Mouse (Mus musculus) cerebellum, adult (tissue): Measurements from ENCODE around the gene Csrnp2.

Source experiments
- ATAC-seq: cut with Nextera tagmentation; 2 replicates; pipeline ENCODE4 v1.9.2; 2017; ENCODE audit warnings: mild to moderate bottlenecking, moderate library complexity, mixed read lengths; ENCODE audit not compliant: insufficient number of reproducible peaks, low FRiP score, low TSS enrichment

Gene Csrnp2

DNA sequence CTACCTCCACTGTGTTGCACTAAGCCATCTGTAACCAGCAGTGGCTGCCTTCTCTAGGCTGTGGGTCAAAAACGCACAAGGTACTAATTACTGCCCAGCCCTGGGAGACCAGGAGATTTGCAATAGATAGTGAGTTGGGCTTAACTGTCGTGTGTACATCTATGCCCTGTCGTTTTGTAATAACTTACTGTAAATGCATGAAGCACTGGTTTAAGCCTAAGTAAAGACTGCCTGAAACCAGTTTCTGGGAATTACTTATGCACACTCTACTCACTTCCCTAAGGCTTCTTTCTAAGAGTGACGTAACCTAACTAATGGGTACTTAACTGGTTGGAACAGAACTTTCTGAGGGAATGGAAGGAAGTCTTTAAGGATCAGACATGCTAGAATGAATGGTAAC is 16.4 kb downstream of the Csrnp2 start:
- no peak for ATAC-seq

DNA sequence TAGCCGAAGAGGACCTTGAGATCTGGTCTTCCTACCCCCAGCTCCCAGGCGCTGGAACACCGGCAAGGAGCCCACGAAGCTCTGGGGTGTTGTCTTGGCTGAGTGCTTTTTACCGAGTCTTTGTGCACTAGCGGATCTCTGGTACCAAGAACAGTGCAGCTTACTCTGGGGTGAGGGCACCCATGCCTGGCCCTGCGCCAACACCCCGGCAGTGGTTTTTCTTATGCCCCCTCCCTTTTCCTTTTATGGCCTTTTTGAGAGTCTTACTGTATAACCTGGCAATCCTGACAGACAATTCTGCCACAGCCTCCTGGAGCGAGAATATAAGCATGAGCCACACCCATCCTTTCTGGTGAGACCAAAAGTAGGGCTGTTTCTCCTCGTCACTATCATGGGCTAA is 16.9 kb downstream of the Csrnp2 start:
- ATAC-seq, result no peak

DNA sequence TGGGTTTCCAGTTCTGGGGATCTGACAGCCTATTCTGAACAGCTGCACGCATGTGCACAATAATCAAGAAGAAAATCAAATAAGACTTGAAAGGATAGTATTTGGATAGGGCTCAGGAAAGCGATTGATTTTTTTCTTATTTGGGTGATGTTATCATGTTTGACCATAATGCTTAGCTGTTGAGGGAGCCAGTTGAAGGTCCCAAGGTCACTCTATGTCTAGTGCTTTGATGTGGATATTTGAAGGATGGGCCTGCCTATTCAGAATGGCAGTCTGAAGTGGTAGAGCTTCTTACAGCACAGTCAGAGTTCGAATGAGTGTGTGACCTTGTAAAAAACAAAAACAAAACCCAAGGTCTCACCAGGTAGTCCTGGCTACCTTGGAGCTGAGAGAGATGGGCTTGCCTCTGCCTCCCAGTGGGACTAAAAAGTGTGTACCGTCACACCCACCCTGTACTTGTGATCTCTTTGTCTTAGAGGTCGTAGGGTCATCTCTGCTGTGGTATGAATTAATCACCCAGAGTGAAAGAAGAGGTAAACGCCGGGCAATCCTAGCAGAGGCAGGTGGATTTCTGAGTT is 21.3 kb downstream of the Csrnp2 start:
- ATAC-seq, result no peak

DNA sequence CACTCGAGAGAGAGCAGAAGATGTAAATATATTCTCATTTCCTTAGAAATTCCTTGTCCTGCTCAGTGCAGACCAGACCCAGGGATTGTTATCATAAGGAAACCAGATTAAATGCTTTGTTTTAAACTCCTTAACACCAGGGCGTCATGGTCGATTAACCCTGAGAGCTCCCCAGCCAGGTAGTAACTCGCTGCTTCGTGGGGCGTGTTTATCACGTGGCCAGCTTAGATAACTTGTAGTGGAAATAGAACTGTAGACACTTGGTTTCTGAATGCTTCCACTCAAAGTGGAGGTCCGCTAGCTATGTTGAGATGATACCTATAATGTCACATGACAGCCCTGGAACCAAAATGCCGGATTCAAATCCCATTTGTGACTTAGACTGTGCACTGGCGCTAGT is 25.3 kb downstream of the Csrnp2 start:
- ATAC-seq, result no peak

DNA sequence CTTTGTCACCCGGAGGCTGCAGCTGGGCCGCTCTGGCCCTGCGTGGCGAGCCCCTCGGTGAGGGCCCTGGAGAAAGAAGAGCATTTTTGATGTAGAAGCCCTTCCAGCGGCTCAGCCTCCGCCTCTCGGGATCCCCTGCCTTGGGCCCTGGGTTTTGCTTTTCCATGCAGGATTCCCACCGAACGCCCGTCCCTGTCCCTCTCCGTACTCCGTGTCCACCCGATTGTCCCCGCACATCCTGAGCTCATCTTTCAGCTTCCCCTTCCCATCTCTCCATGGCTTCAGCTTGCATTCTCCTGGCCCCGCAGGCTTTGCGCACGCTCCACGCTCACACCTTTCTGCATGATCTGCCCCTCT is 26.1 kb downstream of the Csrnp2 start:
- ATAC-seq, result no peak; the same call in 1 of the 2 replicates

DNA sequence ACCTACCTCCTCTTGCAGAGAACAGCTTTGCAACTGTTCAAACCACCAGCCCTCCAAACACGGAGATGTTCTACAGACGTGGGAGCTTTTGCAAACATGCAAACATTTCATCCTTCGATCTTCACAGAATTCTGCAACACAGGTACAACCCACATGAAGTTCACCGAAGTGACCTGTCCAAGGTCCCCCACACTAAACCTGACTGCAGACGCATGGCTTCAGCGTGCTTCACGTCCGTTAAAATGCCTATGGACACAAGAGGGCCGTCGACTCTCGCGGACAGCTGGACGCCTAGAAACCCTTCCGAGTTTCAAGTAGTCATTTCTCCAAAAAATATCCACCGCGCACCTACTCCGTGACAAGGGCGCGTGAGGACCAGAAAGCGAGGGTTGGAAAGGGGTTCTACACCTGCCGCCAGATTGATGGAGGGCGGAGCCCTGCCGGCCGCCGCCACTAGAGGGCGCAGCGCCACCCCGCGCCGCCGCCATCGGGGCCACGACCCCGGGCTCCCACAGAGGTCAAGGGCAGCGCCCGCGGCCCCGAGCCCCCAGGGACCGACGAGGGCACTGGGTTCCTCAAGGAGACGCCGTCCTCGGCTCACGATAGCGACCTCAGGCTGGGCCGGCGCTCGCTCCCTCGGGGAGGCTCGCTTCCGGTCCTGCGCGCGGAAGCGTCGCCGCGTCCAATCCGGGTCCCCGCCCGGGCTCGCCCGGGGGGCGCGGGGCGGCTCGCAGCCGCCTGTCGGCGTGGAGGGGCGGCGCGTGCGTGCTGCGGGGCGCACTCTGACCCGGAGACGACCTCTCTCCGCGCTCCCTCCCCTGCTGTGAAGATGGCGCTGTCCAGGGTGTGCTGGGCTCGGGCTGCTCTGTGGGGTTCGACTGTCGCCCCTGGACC is 26.7 kb downstream of the Csrnp2 start, which contains the start of gene Letmd1:
Gene Letmd1 (plus strand): TSS at position 729 of the 894 bp plus-strand sequence.
- peak; percentile 80 for ATAC-seq

DNA sequence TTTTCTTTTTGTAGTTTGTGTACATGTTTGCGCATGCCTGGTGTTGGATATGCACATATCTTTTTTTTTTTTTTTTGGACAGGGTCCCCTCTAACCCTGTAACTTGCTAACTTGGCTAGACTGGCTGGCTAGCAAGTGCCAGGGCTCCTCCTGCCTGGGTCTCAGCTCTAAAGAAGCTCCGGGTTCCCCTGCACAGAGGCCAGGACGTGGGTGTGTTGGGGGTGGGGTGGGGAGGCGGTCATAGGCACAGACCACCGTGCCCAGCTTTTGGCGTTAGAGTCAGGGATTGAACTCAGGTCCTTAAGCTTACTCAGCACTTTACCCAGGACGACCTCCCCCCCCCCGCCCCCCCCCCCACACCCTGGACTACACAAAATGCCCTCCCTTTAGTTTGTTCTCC is 27.6 kb downstream of the Csrnp2 start:
- no peak for ATAC-seq

DNA sequence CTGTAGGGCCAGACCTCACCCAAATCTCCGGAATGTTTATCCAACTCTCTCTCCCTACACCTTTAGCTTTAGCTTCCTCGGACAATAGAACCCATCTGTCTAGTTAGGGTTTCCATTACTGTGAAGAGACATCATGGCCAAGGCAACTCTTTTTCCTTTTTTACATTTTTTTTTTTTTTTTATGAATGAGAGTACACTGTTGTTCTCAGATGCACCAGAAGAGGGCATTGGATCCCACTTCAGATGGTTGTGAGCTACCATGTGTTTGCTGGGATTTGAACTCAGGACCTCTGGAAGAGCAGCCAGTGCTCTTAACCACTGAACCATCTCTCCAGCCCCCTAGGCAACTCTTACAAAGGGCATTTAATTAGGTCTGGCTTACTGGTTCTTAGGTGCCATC is 29.9 kb downstream of the Csrnp2 start:
- no peak for ATAC-seq

DNA sequence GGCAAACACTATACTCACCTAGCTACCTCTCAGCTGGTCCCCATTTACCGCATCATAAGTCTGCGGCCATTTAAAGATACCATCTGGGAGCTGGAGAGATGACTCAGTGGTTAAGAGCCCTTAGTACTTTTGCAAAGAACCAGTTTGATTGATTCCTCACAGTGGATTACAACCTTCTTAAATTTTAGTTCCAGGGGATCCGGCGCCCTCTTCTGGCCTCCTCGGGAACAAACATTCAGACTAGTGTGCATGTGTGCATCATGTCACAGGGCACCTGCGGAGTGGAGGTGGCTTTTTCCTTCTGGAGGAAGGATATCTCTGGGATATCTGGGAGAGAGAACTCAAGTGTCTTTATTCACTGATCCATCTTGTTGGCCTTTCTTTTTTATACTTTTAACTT is 31.6 kb downstream of the Csrnp2 start:
- ATAC-seq, result no peak

DNA sequence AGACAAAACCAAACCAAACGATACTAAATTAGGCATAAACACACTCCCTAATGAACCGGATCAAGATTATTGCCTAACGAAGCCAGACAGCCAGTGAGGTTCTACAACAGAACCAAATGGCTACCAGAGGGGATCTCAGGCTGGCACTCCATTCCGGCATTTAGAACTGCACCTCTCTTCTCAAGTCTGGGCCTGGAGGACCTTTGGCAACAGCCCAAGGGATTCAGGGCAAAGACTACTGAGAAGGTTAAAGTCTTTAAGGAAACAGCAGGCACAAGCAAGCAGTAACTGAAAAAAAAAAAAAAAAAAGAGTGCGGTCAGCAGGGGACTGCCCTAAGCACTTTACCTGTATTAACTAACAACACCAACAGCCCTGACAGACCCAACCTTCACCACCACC is 33.2 kb downstream of the Csrnp2 start:
- no peak for ATAC-seq

DNA sequence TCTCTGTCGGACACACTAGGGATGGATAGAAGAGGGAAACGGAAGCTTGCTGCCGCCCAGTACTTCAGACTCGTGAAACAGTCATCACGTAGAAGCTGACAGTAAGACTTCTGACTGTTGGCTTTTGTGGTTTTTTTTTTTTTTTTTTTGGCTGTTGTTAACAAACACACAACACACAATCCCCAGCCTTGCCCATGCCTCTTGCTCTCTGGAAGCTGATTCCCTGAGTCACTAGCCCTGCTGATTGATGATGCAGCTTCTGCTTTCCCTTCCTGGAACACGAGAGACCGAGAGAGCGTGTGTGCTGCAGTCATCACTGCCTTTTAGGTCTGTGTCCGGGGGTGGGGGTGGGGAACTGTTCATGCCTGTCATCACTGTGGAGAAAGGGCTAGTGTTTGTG is 33.6 kb downstream of the Csrnp2 start:
- ATAC-seq, result no peak

DNA sequence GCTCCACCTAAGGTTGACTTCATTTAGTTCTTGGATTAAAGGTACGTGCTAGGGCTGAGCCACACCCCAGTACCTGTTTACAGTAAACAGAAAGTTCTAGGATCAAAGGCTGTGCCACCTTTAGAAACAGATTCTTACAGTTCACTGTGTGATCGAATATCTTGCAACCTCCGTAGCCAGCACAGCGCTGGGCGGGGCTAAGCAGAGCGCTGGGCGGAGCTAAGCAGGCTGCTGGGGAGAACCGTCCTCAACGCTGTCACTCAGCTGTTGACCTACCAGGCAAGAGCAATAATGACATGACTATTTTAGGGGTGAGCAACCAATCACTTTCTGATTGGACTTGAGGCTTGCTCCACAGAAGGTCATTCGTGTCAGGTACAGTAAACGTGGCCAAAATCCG is 34.3 kb downstream of the Csrnp2 start:
- ATAC-seq, result no peak

DNA sequence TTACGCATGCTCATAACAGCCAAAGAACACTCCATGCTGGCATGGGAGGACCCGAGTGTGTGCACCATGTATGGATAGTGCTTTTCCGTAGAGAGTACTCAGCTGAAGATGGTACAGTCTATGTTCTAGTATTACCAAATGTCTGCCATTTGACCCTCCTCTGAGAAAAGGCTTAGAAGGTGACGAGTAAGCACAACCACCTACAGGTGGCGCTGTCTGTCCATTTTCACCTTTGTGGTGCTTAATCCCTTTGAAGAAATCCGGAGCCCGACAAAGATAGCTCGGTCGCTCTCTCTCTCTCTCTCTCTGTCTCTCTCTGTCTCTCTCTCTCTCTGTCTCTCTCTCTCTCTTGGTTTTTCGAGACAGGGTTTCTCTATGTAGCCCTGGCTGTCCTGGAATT is 37.2 kb downstream of the Csrnp2 start:
- peak; percentile 26; the same call in 1 of the 2 replicates for ATAC-seq

DNA sequence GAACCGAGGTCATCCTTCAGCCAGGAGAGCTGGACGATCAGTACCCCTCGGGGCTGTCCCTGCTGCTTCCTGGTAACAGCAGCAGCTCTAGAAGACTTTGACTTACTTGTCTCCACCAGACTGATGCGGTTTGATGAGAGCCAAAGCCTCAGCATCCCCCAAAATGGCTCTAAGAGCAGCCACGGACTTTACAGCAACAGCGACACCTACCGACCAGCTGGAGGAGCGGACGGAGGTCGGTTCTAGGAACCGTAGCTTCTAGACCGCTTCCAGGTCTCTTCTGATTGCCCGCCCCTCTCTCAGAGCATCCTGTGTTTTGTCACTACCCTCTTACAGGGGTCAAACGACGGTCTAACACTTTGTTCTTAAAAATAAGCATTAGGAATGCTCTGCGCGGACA is 37.9 kb downstream of the Csrnp2 start:
- peak; percentile 45 for ATAC-seq

DNA sequence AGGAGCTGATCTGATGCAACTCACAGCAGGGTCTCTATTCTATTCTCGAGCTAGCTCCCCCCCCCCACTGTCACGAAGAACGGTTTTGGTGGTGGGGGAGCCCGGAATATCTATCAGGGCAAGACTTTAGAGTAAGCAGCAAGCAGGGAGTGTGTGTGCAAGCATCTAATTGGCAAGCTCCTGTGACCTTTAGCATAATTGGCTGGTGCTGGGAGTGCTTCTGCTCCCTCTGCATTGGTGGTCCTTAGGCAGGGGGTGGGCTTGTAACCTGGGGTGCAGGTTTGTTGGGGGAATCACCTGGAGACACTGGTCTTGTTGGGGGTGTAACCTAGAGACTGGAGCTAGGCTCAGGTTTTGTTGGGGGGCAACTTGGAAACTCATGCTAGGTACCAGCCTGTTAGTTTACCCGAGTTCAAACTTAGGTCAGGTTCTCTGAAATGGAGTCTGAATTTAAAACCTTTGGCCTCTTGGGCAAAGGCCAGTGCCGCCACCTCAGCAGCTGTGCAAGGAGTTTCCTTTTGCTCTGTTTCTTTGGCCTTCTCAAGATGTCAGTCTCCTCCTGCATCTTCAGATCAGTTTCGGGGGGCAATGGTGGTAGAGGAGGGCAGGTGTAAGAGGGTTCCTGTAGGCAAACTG is 38.8 kb downstream of the Csrnp2 start:
- no peak for ATAC-seq

DNA sequence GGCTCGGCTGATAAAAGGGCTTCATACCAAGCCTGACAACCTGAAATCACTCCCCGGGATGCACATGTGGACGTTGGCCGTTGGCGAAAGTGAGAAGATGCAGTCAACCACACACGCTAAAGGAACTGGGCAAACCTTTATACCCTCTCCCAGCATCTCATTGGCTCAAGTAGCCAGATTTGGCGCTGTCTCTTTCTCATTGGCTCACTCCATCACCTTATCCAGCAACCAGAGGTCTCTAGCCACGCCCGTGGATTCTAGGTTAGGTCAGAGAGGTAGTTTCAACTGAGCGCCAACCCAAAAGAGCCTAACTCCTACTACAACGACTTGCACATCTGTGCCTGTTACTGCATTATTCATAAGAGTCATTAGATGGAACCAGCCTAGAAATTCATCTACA is 42.8 kb downstream of the Csrnp2 start:
- ATAC-seq, result no peak

DNA sequence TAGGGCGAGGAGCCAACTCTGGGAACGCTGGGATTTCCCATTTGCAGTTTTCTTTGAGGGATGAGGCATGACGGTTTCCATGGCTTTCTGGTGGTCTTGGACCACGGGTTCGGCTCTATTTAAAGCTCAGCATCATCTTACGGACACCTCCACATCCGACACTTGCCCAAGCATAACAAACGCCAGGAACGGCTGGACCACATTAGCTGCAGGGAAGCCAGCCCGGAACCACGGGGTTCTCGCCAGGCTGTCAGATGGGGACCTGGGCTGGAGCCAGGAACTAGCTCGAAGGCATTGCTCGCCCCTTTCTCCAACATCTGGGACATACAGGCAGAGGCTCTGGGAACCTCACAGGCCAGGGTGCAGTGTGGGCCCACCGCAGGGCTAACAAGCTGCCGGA is 44.0 kb downstream of the Csrnp2 start:
- no peak for ATAC-seq

DNA sequence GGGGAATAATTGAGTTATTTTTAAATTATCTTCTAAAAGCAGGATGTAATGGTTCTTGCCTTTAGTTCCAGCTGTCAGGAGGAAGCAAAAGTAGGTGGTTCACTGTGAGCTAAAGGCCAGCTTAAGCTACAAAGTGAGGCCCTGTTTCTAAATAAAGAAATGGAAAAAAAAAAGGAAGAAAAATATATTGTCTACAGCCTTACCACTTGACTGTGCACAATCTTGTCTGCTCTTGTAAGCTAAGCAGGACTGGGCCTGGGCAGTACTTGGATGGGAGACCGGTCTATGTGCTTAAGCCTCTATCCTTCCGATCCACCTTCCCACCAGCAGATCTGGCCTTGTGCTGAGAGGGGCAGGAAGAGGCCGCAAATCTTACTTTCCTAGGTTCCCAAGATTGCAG is 45.8 kb downstream of the Csrnp2 start:
- no peak for ATAC-seq

DNA sequence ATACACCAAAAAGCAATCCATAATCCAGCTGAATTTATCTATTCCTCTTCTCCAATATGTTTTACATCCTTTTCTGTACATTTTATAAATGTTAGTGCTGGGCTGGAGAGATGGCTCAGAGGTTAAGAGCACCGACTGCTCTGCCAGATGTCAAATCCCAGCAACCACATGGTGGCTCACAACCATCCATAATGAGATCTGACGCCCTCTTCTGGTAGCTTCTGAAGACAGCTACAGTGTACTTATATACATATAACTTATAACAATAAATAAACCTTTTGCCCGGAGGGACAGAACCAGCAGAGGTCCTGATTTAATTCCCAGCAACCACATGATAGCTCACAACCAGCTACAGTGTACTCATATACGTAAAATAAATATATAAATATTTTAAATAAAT is 46.7 kb downstream of the Csrnp2 start:
- ATAC-seq, result no peak

DNA sequence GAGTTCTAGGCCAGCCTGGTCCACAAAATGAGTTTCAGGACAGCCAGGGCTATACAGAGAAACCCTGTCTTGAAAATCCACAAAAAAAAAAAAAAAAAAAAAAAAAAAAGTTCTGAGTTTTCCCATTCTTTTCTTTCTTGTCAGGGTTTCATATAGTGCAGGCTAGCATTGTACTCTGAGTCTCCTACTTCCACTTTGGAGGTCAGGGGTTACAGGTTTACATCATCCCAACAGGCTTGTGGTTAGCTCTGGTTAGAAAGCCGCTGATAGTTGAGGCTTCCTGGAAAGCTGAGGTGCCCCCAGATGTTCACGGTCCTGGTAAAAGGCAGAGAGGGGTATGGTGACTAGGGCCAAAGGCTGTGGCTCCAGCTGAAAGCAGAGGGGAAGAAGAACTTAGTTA is 48.4 kb downstream of the Csrnp2 start:
- no peak for ATAC-seq

DNA sequence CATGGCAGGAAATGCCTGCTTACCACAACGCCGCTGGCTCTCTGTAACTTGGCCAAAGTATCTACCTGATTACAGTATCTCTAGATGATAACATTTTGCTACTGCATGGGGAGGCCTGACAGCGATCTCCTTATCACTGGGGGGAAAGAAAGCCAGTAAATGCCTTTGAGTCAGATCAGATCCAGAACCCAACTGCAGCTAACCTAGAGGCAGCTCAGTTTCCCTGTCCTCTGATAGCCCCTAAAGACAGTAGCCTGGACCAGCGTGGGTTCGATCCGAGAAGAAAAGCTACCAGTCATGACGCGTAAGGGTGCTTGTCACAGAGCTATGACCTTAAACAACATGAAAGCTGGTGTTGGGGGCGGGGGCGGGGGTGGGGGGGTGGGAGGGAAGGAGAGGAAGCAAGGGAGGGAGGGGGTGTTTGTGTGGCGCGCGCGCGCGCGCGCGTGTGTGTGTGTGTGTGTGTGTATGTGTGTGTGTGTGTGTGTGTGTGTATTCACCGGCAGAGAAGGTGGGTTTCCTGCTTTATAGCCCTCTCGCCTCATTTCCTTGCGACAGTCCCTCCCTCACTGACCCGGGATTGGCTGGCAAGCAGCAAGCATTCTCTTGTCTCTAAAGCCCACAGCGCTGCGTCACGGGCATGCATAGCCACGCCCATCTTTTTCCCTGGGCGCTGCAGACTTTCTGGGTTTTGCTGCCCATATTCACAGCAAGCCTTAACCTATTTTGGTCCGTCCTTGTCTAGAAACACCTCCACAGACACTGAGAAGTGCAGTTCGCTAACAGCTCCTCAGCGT is 52.0 kb downstream of the Csrnp2 start:
- ATAC-seq, result peak; percentile 97
